Mouse (Mus musculus): ENCODE results near the gene Stfa3.
A peak's percentile ranks its signal among the peaks of the same experiment; 100 is the strongest.
"Not testable (repeated sequence)": the region's sequence is repeated elsewhere in the genome, so short reads cannot be mapped to it uniquely, and the experiment has no call there.

The Stfa3 gene

GRCm38 (mm10) chr16:36455342-36455802 is at the start of gene Stfa3:
Gene Stfa3 (minus strand): TSS chr16:36455392.
- no peak for DNase-seq (ENCODE audit: low spot score in 2 of 2)

- no peak for DNase-seq (ENCODE audit: low spot score in 2 of 2)
These were observed 47.1 kb upstream of the Stfa3 start for GRCm38 (mm10) chr16:36502286-36502685.

DNA sequence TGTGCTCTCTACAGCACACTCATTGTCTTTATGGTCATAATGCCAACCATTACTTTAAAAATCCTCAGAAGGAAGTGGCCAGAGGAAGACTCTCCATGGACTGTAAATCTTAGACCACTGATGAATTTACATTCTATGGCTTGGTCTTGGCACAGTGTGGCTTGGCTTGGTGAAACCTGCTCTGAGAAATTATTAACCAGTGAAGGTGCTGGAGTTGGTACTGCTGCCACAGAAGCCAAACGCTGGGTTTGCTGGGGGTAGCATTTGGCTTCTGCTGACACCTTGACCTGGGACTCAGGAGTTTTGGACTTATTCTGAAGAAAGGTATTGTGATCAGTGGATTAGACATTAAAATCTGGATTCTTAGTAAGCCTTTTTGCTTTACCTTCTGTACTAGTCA is 37.2 kb upstream of the Stfa3 start:
- no peak for DNase-seq (ENCODE audit: low spot score in 2 of 2)

DNA sequence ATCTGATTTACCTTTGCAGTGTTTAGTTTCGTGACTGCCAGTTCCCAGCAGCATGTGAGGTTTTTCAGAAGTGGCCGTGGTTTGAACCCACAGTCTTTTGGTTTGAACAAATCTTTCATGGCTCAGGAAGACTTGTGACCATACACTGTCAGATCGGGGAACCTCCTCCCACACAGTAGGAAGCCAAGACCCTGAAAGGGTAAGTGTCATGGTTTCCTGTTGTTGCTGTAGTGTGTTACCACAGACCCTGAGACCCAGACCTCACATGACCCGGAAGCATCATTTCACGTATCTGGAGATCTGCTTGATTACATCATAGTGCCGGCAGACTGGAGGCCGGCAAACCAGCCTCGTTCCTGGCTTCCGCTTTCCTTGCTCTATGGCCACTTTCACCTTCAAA is 21.7 kb upstream of the Stfa3 start:
- no peak for DNase-seq (ENCODE audit: low spot score in 2 of 2)

- DNase-seq (ENCODE audit: low spot score in 2 of 2): no peak
These were observed 20.3 kb upstream of the Stfa3 start for GRCm38 (mm10) chr16:36475530-36475929.

DNA sequence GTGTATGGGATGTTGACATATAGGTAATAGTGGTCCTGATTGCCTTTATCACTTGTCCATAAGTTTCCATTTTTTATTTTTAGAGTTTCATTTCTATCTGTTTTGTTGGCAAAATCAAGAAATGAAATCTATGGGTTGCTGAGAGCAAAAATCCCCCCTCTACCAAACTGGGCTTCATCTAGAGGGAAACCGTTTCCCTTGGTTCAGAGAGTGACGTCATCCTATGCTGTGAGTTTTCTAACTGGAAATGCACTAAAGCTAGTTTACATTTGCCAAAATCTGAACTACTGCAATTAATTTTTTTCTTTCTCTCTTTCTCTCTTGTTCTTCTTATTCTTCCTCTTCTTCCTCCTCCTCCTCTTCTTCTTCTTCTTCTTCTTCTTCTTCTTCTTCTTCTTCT is 19.7 kb upstream of the Stfa3 start:
- no peak for DNase-seq (ENCODE audit: low spot score in 2 of 2)

GRCm38 (mm10) chr16:36473217-36474216 is 18.3 kb upstream of the Stfa3 start:
- peak; percentile 12 to 20 for DNase-seq (ENCODE audit: low spot score in 2 of 2)

DNA sequence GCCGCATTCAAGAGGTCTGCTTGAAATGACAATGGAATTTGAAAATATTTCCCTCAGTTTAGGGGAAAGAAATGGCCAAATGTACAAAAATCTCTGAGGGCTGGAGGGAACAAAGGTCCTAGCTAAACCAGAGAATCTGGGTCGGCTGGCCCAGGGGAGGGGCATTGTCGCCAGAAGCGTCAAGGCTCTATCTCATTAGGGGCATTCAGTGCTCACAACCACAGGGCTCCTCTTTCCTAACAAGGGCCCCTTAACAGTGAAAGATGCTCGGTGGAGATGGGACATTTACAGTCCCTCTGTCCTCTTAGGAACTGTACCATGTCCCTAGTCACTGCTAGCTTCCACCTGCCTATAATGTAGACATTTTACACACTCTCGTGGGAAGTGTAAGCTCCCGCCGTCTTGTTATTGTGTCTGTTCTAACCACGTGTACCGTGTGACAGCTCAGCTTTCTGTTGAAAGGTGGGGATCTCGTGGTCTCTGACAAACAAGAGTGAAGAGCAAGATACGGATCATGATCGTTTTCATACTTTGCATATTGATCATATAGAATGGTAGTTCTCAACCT is 16.0 kb upstream of the Stfa3 start:
- no peak for DNase-seq (ENCODE audit: low spot score in 2 of 2)

- DNase-seq (ENCODE audit: low spot score in 2 of 2): no peak
These were observed 14.8 kb upstream of the Stfa3 start for GRCm38 (mm10) chr16:36469955-36470478.

DNA sequence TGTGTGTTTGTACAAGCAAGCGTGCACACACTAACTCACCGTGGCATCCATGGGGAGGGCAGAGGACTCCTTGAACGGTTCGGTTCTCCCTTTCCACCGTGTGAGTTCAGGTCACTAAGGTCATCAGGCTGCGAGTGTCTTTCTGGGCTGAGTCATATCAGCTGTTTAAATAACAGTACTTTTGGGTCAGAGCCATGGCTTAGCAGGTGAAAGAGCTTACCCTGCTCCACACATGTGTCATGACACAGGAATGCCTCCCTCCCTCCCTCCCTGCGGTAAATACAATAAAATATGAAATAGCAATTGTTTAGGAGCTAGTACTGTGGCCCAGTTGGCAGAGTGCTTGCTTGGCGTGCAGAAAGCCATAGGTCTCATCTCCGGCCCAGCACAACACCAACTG is 14.2 kb upstream of the Stfa3 start:
- no peak for DNase-seq (ENCODE audit: low spot score in 2 of 2)

DNA sequence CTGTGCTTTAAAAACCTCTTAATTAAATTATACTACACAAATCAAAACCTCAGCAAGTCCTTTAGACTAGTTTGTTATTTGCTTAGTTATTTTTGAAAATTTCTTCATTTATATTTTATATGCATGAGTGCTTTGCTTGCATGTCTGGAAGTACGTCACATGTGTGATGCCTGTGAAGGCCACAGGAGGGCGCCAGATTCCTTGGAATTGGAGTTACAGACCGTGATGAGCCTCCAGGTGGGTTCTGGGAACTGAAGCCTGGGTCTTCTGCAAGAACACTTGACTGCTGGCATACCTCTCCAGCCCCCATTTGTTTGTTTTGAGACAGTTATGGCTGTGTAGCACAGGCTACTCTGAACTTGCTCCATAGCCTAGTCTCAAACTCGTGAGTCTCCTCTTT is 13.7 kb upstream of the Stfa3 start:
- no peak for DNase-seq (ENCODE audit: low spot score in 2 of 2)

DNA sequence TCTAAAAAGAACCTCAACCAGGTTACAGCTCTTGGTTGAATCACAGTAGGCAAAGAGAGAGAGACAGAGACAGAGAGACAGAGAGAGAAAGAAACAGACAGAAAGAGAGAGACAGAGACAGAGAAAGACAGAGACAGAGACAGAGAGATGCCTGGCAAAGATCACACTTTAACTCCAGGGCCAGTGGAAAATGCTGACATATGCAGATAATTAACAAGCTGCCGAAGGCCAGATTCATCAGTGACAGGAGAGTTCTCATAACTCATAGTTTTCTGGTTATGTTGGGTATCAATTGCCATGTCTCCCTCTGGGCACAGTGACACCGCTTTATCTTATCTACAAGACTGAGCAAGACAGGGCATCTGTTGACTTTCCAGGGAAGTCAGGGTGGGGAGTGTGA is 12.7 kb upstream of the Stfa3 start:
- DNase-seq (ENCODE audit: low spot score in 2 of 2): no peak

DNA sequence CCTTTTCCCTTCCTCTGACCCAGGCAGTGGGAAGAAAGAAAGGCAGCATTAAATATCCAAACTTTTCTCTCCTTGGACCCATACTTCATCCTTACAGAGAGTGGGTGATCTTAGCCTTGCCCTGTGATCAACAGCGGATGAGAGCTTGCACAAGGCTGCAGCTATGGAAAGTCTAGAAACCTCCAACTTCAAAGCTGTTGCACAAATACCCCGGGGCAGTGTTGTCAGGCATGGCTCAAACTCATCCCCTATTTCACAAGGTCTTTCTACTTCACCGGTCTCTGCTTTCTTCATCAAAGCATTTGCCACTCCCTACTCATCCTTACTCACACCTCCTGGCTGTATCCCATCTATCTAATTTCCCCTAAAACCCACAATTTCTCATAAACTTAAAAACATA is 10.2 kb upstream of the Stfa3 start:
- no peak for DNase-seq (ENCODE audit: low spot score in 2 of 2)

DNA sequence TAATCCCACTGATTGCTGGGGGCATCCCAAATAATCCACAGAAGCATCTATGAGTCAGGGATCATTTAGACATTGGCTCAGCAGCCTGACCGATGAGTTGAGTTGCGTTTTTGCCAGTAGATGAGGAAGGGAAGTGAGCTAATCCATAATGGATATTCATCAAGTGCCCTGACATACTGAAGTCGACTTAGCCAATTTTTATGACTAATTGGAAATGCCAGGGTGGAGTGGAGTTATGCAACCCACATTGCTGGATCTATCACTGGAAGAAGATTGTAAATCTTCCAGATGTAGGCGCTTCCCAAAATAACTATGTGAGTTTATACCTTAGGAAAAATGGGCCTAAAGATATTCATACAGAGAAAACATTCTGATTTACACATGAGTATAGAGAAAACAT is 8.9 kb upstream of the Stfa3 start:
- no peak for DNase-seq (ENCODE audit: low spot score in 2 of 2)

DNA sequence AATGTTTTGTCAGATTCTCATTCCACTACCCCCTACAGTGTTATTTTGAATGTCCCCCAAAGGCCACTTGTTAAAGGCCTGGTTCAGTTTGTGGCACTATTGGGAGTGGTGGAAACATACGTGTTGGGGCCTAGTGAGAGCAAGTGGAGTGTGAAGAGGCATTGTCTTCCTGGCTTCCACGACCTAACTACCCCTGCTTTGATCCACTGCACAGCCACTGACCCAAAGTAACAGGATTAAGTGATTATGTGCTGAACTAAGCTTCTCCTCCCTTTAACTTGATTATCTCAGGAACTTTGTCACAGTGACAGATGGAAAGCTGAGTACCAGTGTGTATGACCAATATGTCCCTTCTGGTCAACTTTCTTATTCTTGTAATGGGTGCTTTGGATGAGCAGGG is 5.2 kb upstream of the Stfa3 start:
- DNase-seq (ENCODE audit: low spot score in 2 of 2): no peak

- DNase-seq (ENCODE audit: low spot score in 2 of 2): not testable (repeated sequence)
These were observed 34.2 kb downstream of the Stfa3 start for GRCm38 (mm10) chr16:36420979-36421378.

- DNase-seq (ENCODE audit: low spot score in 2 of 2): no peak
These were observed 46.8 kb downstream of the Stfa3 start, which contains the start of gene Stfa2 for GRCm38 (mm10) chr16:36408357-36408756. Gene Stfa2 (minus strand): TSS chr16:36408457.
